Mouse (Mus musculus): Measurements from ENCODE around the gene Elavl4. TPM values are rescaled to one million over a fixed set of nuclear protein-coding genes. Genes with fewer than 3 reads are reported as not detected.

Elavl4 gene
- polyA plus RNA-seq, 1 experiment from 2014 or later, result 15.1 TPM

- H3K4me2 ChIP-seq, result no peak overlapping the region
- no peaks in the 10 kb centered on the region for H3K9me3 ChIP-seq (replicated peaks)
- no peaks in the 10 kb centered on the region for H3K27me3 ChIP-seq
- no peak overlapping the region for H3K9ac ChIP-seq
- H3K4me3 ChIP-seq (replicated peaks), result no peak overlapping the region
- no peaks in the 10 kb centered on the region for H3K36me3 ChIP-seq
- no peak overlapping the region for H3K27ac ChIP-seq
- WGBS, result 81% methylated on average over 6 of the region's 6 CpGs
- ATAC-seq (replicated peaks; ENCODE audit: low FRiP score), result no peak
- H3K4me1 ChIP-seq, result peaks cover 11% of the 10 kb centered on the region
These were observed 137.2 kb downstream of the Elavl4 start for GRCm38 (mm10) chr4:110214543-110214942.

GRCm38 (mm10) chr4:110213666-110214065 lies 138.0 kb downstream of the Elavl4 start:
- Histone ChIP-seq H3K4me1 (peaks cover 11% of the 10 kb centered on the region), H3K27me3 (no peaks in the 10 kb centered on the region), H3K4me3 (replicated peaks) (no peak overlapping the region), H3K9me3 (replicated peaks) (no peaks in the 10 kb centered on the region), H3K27ac (no peak overlapping the region), H3K4me2 (no peak overlapping the region), H3K36me3 (no peaks in the 10 kb centered on the region), H3K9ac (no peak overlapping the region)
- WGBS, result 27% methylated on average over 5 of the region's 5 CpGs
- no peak for ATAC-seq (replicated peaks; ENCODE audit: low FRiP score)

GRCm38 (mm10) chr4:110210246-110210645 lies 141.5 kb downstream of the Elavl4 start:
- Histone ChIP-seq H3K4me2 (no peak overlapping the region), H3K9me3 (replicated peaks) (no peaks in the 10 kb centered on the region), H3K36me3 (no peaks in the 10 kb centered on the region), H3K4me1 (peaks cover 11% of the 10 kb centered on the region), H3K27me3 (no peaks in the 10 kb centered on the region), H3K27ac (no peak overlapping the region), H3K4me3 (replicated peaks) (no peak overlapping the region), H3K9ac (no peak overlapping the region)
- no peak for ATAC-seq (replicated peaks; ENCODE audit: low FRiP score)
- WGBS, result 85% methylated on average over 5 of the region's 5 CpGs

- Histone ChIP-seq H3K9ac (no peak overlapping the region), H3K4me2 (no peak overlapping the region), H3K27ac (no peak overlapping the region), H3K9me3 (replicated peaks) (no peaks in the 10 kb centered on the region), H3K36me3 (no peaks in the 10 kb centered on the region), H3K4me1 (peaks cover 11% of the 10 kb centered on the region), H3K4me3 (replicated peaks) (no peak overlapping the region), H3K27me3 (no peaks in the 10 kb centered on the region)
- ATAC-seq (replicated peaks; ENCODE audit: low FRiP score), result no peak
- 57% methylated on average over 5 of the region's 5 CpGs for WGBS
These were observed 142.1 kb downstream of the Elavl4 start for GRCm38 (mm10) chr4:110209613-110210012.

GRCm38 (mm10) chr4:110201680-110202079 lies 150.0 kb downstream of the Elavl4 start:
- Histone ChIP-seq H3K9ac (no peak overlapping the region), H3K36me3 (no peaks in the 10 kb centered on the region), H3K27ac (no peak overlapping the region), H3K4me1 (peaks cover 7% of the 10 kb centered on the region; the same call in 1 of the 2 replicates), H3K9me3 (replicated peaks) (no peaks in the 10 kb centered on the region), H3K4me3 (replicated peaks) (no peak overlapping the region), H3K27me3 (no peaks in the 10 kb centered on the region), H3K4me2 (no peak overlapping the region)
- 81% methylated on average over 3 of the region's 3 CpGs for WGBS
- ATAC-seq (replicated peaks; ENCODE audit: low FRiP score), result no peak

GRCm38 (mm10) chr4:110199897-110200296 lies 151.8 kb downstream of the Elavl4 start:
- H3K27ac ChIP-seq, result no peak overlapping the region
- H3K27me3 ChIP-seq, result no peaks in the 10 kb centered on the region
- H3K36me3 ChIP-seq, result no peaks in the 10 kb centered on the region
- no peak overlapping the region for H3K9ac ChIP-seq
- no peak overlapping the region for H3K4me3 ChIP-seq (replicated peaks)
- WGBS, result 94% methylated on average over 5 of the region's 5 CpGs
- peaks cover 7% of the 10 kb centered on the region; the same call in 1 of the 2 replicates for H3K4me1 ChIP-seq
- H3K4me2 ChIP-seq, result no peak overlapping the region
- H3K9me3 ChIP-seq (replicated peaks), result no peaks in the 10 kb centered on the region
- no peak for ATAC-seq (replicated peaks; ENCODE audit: low FRiP score)

GRCm38 (mm10) chr4:110198600-110198999 lies 153.1 kb downstream of the Elavl4 start:
- Histone ChIP-seq H3K36me3 (no peaks in the 10 kb centered on the region), H3K9ac (no peak overlapping the region), H3K27me3 (no peaks in the 10 kb centered on the region), H3K4me1 (peaks cover 7% of the 10 kb centered on the region; the same call in 1 of the 2 replicates), H3K27ac (no peak overlapping the region), H3K4me3 (replicated peaks) (no peak overlapping the region), H3K9me3 (replicated peaks) (no peaks in the 10 kb centered on the region), H3K4me2 (no peak overlapping the region)
- 55% methylated on average over 2 of the region's 2 CpGs for WGBS
- peak; percentile 79 for ATAC-seq (replicated peaks; ENCODE audit: low FRiP score)

- H3K4me2 ChIP-seq, result no peak overlapping the region
- H3K27me3 ChIP-seq, result no peaks in the 10 kb centered on the region
- no peak for ATAC-seq (replicated peaks; ENCODE audit: low FRiP score)
- no peak overlapping the region for H3K9ac ChIP-seq
- H3K4me3 ChIP-seq (replicated peaks), result no peak overlapping the region
- no peak overlapping the region for H3K27ac ChIP-seq
- WGBS, result 71% methylated on average over 2 of the region's 2 CpGs
- no peaks in the 10 kb centered on the region for H3K9me3 ChIP-seq (replicated peaks)
- H3K4me1 ChIP-seq, result no peaks in the 10 kb centered on the region
- H3K36me3 ChIP-seq, result no peaks in the 10 kb centered on the region
These were observed 174.4 kb downstream of the Elavl4 start for GRCm38 (mm10) chr4:110177263-110177662.

GRCm38 (mm10) chr4:110172028-110172427 lies 179.7 kb downstream of the Elavl4 start:
- H3K9ac ChIP-seq, result no peak overlapping the region

GRCm38 (mm10) chr4:110165217-110165616 lies 186.5 kb downstream of the Elavl4 start:
- Histone ChIP-seq H3K4me2 (no peak overlapping the region), H3K9ac (no peak overlapping the region), H3K27ac (no peak overlapping the region), H3K4me3 (replicated peaks) (no peak overlapping the region), H3K9me3 (replicated peaks) (no peaks in the 10 kb centered on the region), H3K36me3 (no peaks in the 10 kb centered on the region), H3K27me3 (no peaks in the 10 kb centered on the region), H3K4me1 (no peaks in the 10 kb centered on the region)
- no peak for ATAC-seq (replicated peaks; ENCODE audit: low FRiP score)
- WGBS, result 89% methylated on average over 5 of the region's 5 CpGs

More at GRCm38 (mm10) chr4:110172028-110172427, 179.7 kb downstream of the Elavl4 start:
- Histone ChIP-seq H3K4me3 (replicated peaks) (no peak overlapping the region), H3K4me2 (no peak overlapping the region), H3K27me3 (no peaks in the 10 kb centered on the region), H3K27ac (no peak overlapping the region), H3K4me1 (no peaks in the 10 kb centered on the region), H3K36me3 (no peaks in the 10 kb centered on the region), H3K9me3 (replicated peaks) (no peaks in the 10 kb centered on the region)
- no peak for ATAC-seq (replicated peaks; ENCODE audit: low FRiP score)
- WGBS, result 83% methylated on average over 5 of the region's 5 CpGs

- 60% methylated on average over 3 of the region's 3 CpGs for WGBS
- Histone ChIP-seq H3K27me3 (no peaks in the 10 kb centered on the region), H3K4me1 (no peaks in the 10 kb centered on the region), H3K9ac (no peak overlapping the region), H3K36me3 (no peaks in the 10 kb centered on the region), H3K27ac (no peak overlapping the region), H3K4me3 (replicated peaks) (no peak overlapping the region), H3K9me3 (replicated peaks) (no peaks in the 10 kb centered on the region), H3K4me2 (no peak overlapping the region)
- no peak for ATAC-seq (replicated peaks; ENCODE audit: low FRiP score)
These were observed 190.1 kb downstream of the Elavl4 start for GRCm38 (mm10) chr4:110161600-110161999.

GRCm38 (mm10) chr4:110157515-110158159 lies 194.1 kb downstream of the Elavl4 start:
- 24% methylated on average over 3 of the region's 3 CpGs for WGBS
- Histone ChIP-seq H3K9ac (no peak overlapping the region), H3K4me2 (no peak overlapping the region), H3K9me3 (replicated peaks) (no peaks in the 10 kb centered on the region), H3K36me3 (no peaks in the 10 kb centered on the region), H3K4me1 (peaks cover 7% of the 10 kb centered on the region), H3K4me3 (replicated peaks) (no peak overlapping the region), H3K27me3 (no peaks in the 10 kb centered on the region), H3K27ac (no peak overlapping the region)
- no peak for ATAC-seq (replicated peaks; ENCODE audit: low FRiP score)

GRCm38 (mm10) chr4:110155954-110156353 lies 195.8 kb downstream of the Elavl4 start:
- Histone ChIP-seq H3K36me3 (no peaks in the 10 kb centered on the region), H3K27me3 (no peaks in the 10 kb centered on the region), H3K4me2 (no peak overlapping the region), H3K27ac (no peak overlapping the region), H3K9ac (no peak overlapping the region), H3K4me1 (peaks cover 14% of the 10 kb centered on the region), H3K4me3 (replicated peaks) (no peak overlapping the region), H3K9me3 (replicated peaks) (no peaks in the 10 kb centered on the region)
- no peak for ATAC-seq (replicated peaks; ENCODE audit: low FRiP score)
- 82% methylated on average over 2 of the region's 2 CpGs for WGBS

All from kidney, embryonic 15.5 days (tissue).